Mouse (Mus musculus) mouse embryonic stem cell (cell line): Measurements from ENCODE around the gene Prm2.

Experiments
- in situ Hi-C, 2 experiments: fragments of 300-500 bp; cut with MboI; formaldehyde crosslinking; loops; 1 replicate in 1 of 2; 3 replicates in 1 of 2; pipeline ENCODE4 v1.14.3; 2019 to 2020; ENCODE audit warnings: low sequenced_read_pairs in 2 of 2, low pct_unique_long_range_greater_than_20kb in 1 of 2, mixed read lengths in 1 of 2; ENCODE audit not compliant: unreplicated experiment in 1 of 2

Gene Prm2

DNA sequence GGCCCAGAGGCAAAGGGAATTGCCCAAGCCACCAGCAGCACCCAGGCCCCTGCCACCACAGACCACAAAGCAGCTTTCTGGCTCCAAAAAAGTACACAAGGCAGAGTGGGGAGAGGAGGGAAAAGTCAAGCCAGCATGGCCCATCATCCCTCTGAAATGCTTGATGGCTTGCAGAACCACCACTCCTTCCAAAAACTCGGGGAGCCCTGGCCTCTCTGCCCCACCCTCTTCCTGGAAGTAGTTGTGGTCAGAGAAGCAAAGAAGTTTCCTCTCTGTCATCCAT, 12.8 kb downstream of the Prm2 start:
- in situ Hi-C loops, result no loop called here

- in situ Hi-C loops, result no loop called here
Observed at GRCm38 (mm10) chr16:10782377-10783151, 13.4 kb downstream of the Prm2 start.

DNA sequence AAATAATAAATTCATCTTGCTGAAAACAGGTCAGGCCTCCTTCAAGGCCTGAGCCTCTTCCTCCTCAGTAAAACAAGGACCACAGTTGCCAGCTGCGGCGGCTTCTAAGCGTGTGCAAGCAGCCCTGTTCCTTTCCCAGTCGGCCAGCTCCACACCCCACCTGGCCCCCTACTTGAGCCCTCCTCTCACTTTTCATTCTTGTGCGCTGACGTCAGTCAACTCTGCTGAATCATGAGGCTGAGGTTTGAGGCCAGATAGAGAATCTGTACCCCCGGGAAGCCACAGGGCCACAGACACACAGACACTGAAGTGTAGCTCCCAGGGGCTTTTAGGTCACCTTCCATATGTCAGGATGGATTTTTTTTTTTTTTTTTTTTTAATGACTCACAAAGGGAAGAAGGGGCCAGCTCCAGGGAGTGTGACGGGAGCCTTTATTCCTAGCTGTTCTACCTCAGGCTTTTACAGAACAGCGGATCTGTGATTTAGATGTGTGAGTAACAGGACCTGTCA, 14.0 kb downstream of the Prm2 start:
- in situ Hi-C loops, result no loop called here

DNA sequence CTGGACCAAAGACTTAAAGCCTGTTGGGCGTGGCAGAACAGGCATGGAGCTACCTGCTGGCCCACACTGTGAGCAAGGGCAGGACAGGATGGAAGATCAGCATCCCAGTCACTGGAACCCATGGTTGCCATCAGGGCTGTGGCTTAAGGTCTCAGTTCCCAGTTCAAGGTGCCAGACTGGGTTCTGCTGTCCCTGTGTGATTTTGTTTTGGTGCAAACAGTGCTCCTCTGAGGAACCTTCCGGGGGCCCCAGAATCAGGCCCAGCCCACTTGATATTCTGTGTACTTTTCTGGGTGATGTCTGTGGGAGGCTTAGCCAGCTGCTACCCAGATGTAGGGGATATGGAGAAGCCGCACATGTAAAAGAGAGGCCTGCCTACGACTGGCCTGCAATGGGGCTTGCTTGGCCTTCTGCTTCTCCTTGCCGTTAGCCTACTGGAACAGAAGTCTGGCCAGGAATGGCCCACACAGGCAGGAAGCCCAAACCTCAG, 15.3 kb downstream of the Prm2 start:
- in situ Hi-C loops, result no loop called here

DNA sequence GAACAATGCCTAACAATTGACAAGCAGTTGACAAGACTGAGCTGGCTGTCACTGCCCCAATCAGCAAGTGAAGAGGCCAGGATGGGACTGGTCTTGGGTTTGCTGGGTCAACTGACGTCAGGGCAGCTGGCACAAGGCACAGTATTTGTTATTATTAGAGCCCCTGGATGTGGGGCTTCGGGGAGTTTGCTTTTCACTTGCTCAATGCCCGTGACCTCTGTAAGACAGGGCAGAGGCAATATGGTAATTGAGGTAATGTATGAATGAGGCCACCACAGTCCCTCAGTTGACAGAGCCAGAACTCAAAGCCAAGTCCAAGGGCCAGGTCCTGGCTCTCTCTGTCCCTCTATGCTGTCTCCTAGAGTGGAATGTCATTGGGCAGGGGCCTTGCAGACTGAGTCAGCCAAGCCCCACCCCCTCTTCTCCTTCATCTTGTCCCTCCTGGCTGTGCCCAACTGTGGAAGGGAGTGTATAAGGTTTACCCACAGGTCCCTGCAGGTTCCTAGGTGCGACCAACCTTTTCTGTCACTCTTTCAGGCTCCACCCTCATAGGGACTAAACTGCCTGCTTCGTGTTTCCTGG, 18.3 kb downstream of the Prm2 start:
- in situ Hi-C loops, result loop anchor here in 1 of 2 experiments (10.0 kb wide), 1 partner anchor 203 kb away; no protein-coding TSS in a partner anchor

- in situ Hi-C loops, result loop anchor here in 1 of 2 experiments (10.0 kb wide), 1 partner anchor 202 kb away; no protein-coding TSS in a partner anchor
Observed at GRCm38 (mm10) chr16:10776322-10776721, 19.6 kb downstream of the Prm2 start.

GRCm38 (mm10) chr16:10774726-10775125, 21.2 kb downstream of the Prm2 start:
- in situ Hi-C loops, result loop anchor here in 1 of 2 experiments (10.0 kb wide), 1 partner anchor 200 kb away; no protein-coding TSS in a partner anchor

- in situ Hi-C loops, result loop anchor here in 1 of 2 experiments (10.0 kb wide), 1 partner anchor 199 kb away; no protein-coding TSS in a partner anchor
Observed at GRCm38 (mm10) chr16:10773543-10773942, 22.4 kb downstream of the Prm2 start.

DNA sequence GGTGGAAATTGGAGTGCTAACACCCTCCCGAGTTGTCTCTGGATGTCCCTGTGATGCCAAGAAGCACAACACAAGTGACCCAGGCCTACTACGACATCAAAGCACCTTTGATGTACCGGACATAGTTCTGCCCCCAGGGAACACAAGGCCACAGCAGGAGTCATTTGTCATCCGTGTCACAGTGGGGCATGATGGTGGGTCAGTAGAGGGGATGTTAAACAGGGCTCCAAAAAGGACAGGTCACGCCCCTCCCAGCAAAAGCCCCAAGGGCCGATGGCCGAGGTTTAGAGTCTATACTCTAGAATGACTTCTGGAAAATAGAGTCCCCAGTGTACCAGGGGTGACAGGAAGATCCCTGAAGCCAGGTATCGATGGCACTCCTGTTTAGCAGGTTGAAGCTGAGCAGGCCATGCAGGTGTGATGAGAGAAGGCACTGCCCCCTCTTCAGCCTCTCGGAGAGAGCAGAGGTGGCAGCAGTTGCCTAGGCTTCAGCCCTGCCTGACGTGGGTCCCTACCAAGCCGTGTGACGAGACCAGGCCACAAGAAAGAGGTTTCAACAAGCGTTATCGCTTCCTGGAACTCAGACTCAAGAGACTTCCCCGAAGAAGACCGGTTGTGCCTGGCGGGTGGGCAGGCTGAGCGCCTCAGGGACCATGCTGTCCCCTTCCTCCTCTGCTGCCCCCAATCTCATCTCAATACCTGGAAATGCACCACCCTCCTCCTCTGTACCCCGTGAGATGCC, 24.0 kb downstream of the Prm2 start:
- in situ Hi-C loops, result loop anchor here in 1 of 2 experiments (10.0 kb wide), 1 partner anchor 197 kb away; no protein-coding TSS in a partner anchor

DNA sequence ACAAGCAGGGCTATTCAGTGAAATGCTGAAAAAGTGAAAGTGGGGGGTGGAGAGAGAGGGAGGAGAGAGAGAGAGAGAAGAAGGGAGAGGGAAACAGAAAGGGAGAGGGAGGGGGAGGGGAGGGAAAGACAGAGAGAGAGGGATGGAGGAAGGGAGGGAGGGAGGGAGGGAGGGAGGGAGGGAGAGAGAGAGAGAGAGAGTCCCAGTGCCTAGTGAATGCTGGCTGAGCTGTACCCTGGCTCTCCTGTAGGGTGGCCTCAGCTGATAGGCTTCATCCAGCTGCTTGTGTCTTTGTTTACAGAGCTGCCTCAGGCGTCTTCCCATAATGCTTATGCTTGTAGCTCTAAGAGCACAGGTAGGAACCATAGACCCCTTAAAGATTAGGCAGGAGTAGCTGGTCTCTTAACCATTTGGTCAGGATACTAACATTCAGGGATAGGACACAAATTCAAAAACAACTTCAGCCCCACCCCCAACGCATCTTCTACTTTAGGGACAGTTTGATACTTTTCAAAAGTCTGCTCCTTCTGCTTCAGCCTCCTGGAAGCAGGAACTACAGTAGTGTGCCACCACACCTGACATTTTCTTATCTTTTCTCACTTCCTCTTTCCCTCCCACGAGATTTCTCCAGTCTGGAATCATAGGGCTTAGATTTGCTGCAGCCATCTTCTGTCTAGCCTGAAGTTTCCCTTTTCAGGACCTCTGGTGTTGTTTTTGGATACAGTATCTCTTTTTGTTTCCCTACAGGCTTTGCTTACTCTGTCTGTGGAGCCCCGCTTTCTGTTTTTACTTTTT, 25.2 kb downstream of the Prm2 start:
- in situ Hi-C loops, result loop anchor here in 1 of 2 experiments (10.0 kb wide), 1 partner anchor 196 kb away; no protein-coding TSS in a partner anchor

- in situ Hi-C loops, result loop anchor here in 1 of 2 experiments (10.0 kb wide), 1 partner anchor 195 kb away; no protein-coding TSS in a partner anchor
Observed at GRCm38 (mm10) chr16:10769661-10770060, 26.3 kb downstream of the Prm2 start.

DNA sequence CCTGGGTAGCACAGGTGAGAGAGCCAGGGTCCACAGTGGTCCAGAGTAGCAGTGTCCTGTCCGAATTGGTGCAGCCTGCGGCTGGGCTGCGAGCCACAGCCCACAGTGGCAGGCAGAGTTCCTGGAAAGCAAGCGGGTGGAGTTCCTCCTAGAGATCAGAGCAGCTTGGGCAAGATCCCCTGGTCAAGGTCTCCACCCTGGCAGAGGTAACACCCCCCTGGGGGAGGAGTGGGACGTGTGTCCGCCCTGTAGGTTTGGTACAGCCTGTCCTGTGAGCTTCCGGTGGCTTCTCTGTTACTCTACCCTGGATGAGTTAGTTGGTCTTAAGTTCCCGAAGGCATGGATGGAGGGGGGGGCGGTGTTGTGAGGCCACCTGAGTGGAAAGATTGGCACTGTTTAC, 27.1 kb downstream of the Prm2 start:
- in situ Hi-C loops, result no loop called here

DNA sequence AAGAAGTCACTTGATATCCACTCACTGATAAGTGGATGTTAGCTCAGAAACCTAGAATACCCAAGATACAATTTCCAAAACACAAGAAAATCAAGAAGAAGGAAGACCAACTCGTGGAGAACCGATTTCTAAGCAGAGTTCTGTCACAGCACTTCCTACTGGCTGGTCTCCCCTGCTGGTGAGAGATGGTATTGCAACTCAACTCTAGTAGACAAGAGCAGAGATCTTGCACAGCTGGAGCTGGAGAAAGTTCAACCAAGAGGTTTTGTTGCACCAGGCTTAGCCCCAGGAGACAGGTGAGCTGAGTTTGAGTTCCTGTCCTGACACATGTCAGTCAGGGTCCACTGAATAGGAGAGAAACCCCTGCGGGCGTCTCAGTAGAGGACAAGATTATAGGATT, 28.8 kb downstream of the Prm2 start:
- in situ Hi-C loops, result no loop called here

DNA sequence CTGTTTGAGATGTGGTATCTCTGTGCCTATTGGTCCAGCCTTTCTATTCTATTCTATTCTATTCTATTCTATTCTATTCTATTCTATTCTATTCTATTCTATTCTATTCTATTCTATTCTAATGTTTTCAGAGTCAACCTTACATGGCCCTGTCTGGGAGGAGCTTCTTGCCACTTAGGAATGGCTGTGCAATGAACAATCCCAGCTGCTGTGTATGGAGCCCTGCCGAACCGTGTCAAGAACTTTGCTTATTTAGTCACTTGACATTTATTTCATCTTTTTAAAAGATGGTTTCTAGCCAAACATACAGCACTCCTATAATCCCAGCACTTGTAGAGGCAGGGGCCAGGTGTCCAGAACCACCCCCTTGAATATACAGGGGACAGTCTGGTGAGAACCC, 31.6 kb downstream of the Prm2 start:
- in situ Hi-C loops, result no loop called here

GRCm38 (mm10) chr16:10763540-10764264, 32.2 kb downstream of the Prm2 start:
- in situ Hi-C loops, result no loop called here

GRCm38 (mm10) chr16:10762569-10763180, 33.3 kb downstream of the Prm2 start:
- in situ Hi-C loops, result no loop called here

GRCm38 (mm10) chr16:10761182-10761581, 34.8 kb downstream of the Prm2 start:
- in situ Hi-C loops, result no loop called here
